ENCODE assay signal across 8 mouse cellular contexts in genomic region chr7:70279927-70280642, GRCm38 (mm10).
DNase-seq lines count a peak whose midpoint lies in the region; ATAC-seq lines count a peak whose summit lies in the region.

No protein-coding gene starts in this region.

- H3K4me3 ChIP-seq in kidney, embryonic 15.5 days (replicated peaks) = peak overlapping the region; percentile 41
- H3K4me3 ChIP-seq in embryonic facial prominence, embryonic 15.5 days (replicated peaks) = peak overlapping the region; percentile 19
- H3K4me3 ChIP-seq in kidney, embryonic 16.5 days (ENCODE audit: low read length) = peak overlapping the region; percentile 40
- H3K4me3 ChIP-seq in neural tube, embryonic 12.5 days = peak overlapping the region; percentile 22

- no peak for ATAC-seq in kidney, embryonic 15.5 days (replicated peaks; ENCODE audit: low FRiP score)
- no peak for ATAC-seq in embryonic facial prominence, embryonic 15.5 days (ENCODE audit: insufficient number of reproducible peaks, low FRiP score, low TSS enrichment, low read depth)
- ATAC-seq in kidney, embryonic 16.5 days (ENCODE audit: low FRiP score, low TSS enrichment) = no peak
- ATAC-seq in neural tube, embryonic 12.5 days (ENCODE audit: low FRiP score, low read depth) = no peak
- ATAC-seq in granulocyte monocyte progenitor cell, adult 5-6 weeks (replicated peaks; ENCODE audit: poor library complexity, severe bottlenecking) = no peak

- no peaks in the 10 kb centered on the region for H3K36me3 ChIP-seq in kidney, embryonic 15.5 days
- H3K36me3 ChIP-seq in embryonic facial prominence, embryonic 15.5 days = no peaks in the 10 kb centered on the region
- no peaks in the 10 kb centered on the region for H3K36me3 ChIP-seq in kidney, embryonic 16.5 days (ENCODE audit: insufficient read depth, low read length)
- H3K36me3 ChIP-seq in neural tube, embryonic 12.5 days = no peaks in the 10 kb centered on the region

- 1% methylated on average over 31 of the region's 31 CpGs for WGBS in kidney, embryonic 15.5 days
- under 1% methylated on average over 31 of the region's 31 CpGs for WGBS in embryonic facial prominence, embryonic 15.5 days
- 2% methylated on average over 31 of the region's 31 CpGs for WGBS in kidney, embryonic 16.5 days
- WGBS in neural tube, embryonic 12.5 days = under 1% methylated on average over 31 of the region's 31 CpGs

- 0 out of 2 replicates have a peak overlapping the region, but pooled peaks have one; percentile 23 for H3K9ac ChIP-seq in kidney, embryonic 15.5 days
- H3K9ac ChIP-seq in embryonic facial prominence, embryonic 15.5 days = no peak overlapping the region
- H3K9ac ChIP-seq in kidney, embryonic 16.5 days (replicated peaks; ENCODE audit: low read length) = no peak overlapping the region
- H3K9ac ChIP-seq in neural tube, embryonic 12.5 days = no peak overlapping the region

- DNase-seq in kidney, adult 9 months = no peak
- DNase-seq in gastrocnemius, adult 8-10 months (ENCODE audit: low spot score in 2 of 2) = no peak
- DNase-seq in cerebellum, adult 18-20 months = no peak

- H3K4me2 ChIP-seq in kidney, embryonic 15.5 days = peak overlapping the region; percentile 69
- H3K4me2 ChIP-seq in embryonic facial prominence, embryonic 15.5 days (replicated peaks) = peak overlapping the region; percentile 41
- peak overlapping the region; percentile 53 for H3K4me2 ChIP-seq in kidney, embryonic 16.5 days (replicated peaks; ENCODE audit: low read depth, low read length)
- peak overlapping the region; percentile 53 for H3K4me2 ChIP-seq in neural tube, embryonic 12.5 days (replicated peaks)

- peaks cover 78% of the 10 kb centered on the region for H3K27me3 ChIP-seq in kidney, embryonic 15.5 days
- peaks cover 81% of the 10 kb centered on the region for H3K27me3 ChIP-seq in embryonic facial prominence, embryonic 15.5 days
- peaks cover 65% of the 10 kb centered on the region for H3K27me3 ChIP-seq in kidney, embryonic 16.5 days (ENCODE audit: insufficient read depth, low read length)
- peaks cover 75% of the 10 kb centered on the region for H3K27me3 ChIP-seq in neural tube, embryonic 12.5 days (replicated peaks)

- H3K4me1 ChIP-seq in kidney, embryonic 15.5 days = peaks cover 20% of the 10 kb centered on the region
- H3K4me1 ChIP-seq in embryonic facial prominence, embryonic 15.5 days = peaks cover 17% of the 10 kb centered on the region
- H3K4me1 ChIP-seq in kidney, embryonic 16.5 days (ENCODE audit: insufficient read depth, low read length) = peaks cover 16% of the 10 kb centered on the region
- H3K4me1 ChIP-seq in neural tube, embryonic 12.5 days = peaks cover 22% of the 10 kb centered on the region

- H3K27ac ChIP-seq in kidney, embryonic 15.5 days = no peak overlapping the region
- H3K27ac ChIP-seq in embryonic facial prominence, embryonic 15.5 days (replicated peaks) = no peak overlapping the region
- H3K27ac ChIP-seq in kidney, embryonic 16.5 days (ENCODE audit: low read length) = no peak overlapping the region
- no peak overlapping the region for H3K27ac ChIP-seq in neural tube, embryonic 12.5 days

- H3K9me3 ChIP-seq in kidney, embryonic 15.5 days (replicated peaks) = no peaks in the 10 kb centered on the region
- no peaks in the 10 kb centered on the region for H3K9me3 ChIP-seq in embryonic facial prominence, embryonic 15.5 days (replicated peaks)
- H3K9me3 ChIP-seq in kidney, embryonic 16.5 days (ENCODE audit: low read length) = no peaks in the 10 kb centered on the region
- no peaks in the 10 kb centered on the region for H3K9me3 ChIP-seq in neural tube, embryonic 12.5 days
